Mouse (Mus musculus) CH12.LX (cell line): Measurements from ENCODE around the gene Ctss. TPM values are rescaled to one million over a fixed set of nuclear protein-coding genes. Genes with fewer than 3 reads are reported as not detected.
"Not testable (repeated sequence)": the region's sequence is repeated elsewhere in the genome, so short reads cannot be mapped to it uniquely, and the experiment has no call there.

Experiments used
- DNase-seq: peaks from one replicate; pipeline ENCODE4 v3.0.0-alpha.2; 2013; ENCODE audit errors: extremely low read depth
- H3K27ac ChIP-seq: 2 replicates; pipeline ENCODE4 v1.5.1; 2012; ENCODE audit warnings: low read depth, mild to moderate bottlenecking, control low read depth, moderate library complexity; ENCODE audit not compliant: insufficient read depth
- H3K27me3 ChIP-seq: replicated peaks from 2 replicates; pipeline ENCODE3; 2012; ENCODE audit warnings: inconsistent platforms
- H3K36me3 ChIP-seq, 2 experiments: replicated peaks in 1 of 2; 2 replicates each; pipeline versions ENCODE3 to v1.6.1; 2012; ENCODE audit warnings: inconsistent platforms in 1 of 2, low read length in 1 of 2, mild to moderate bottlenecking in 1 of 2, mixed read lengths in 1 of 2, moderate library complexity in 1 of 2; ENCODE audit not compliant: control insufficient read depth in 1 of 2, insufficient read depth in 1 of 2
- H3K4me1 ChIP-seq, 2 experiments: 2 replicates each; pipeline ENCODE4 v1.6.1; 2012; ENCODE audit warnings: inconsistent platforms in 1 of 2, moderate library complexity in 1 of 2; ENCODE audit not compliant: insufficient read depth in 2 of 2, control insufficient read depth in 1 of 2
- H3K4me2 ChIP-seq: 2 replicates; pipeline ENCODE4 v1.6.1; 2012; ENCODE audit warnings: low read depth, mild to moderate bottlenecking, control low read depth; ENCODE audit not compliant: poor library complexity, insufficient read depth, severe bottlenecking
- H3K4me3 ChIP-seq, 3 experiments: fragments of 150-350 bp in 1 of 3; sonication (generic) in 1 of 3; replicated peaks in 1 of 3; 2 replicates each; pipeline versions ENCODE3 to v1.5.1; 2011 to 2012; ENCODE audit warnings: low read depth in 2 of 3, low read length in 2 of 3, mild to moderate bottlenecking in 2 of 3, moderate library complexity in 2 of 3, control low read depth in 1 of 3, improper control_type of control experiment in 1 of 3, inconsistent platforms in 1 of 3, mixed read lengths in 1 of 3; ENCODE audit not compliant: poor library complexity in 1 of 3
- H3K79me2 ChIP-seq: replicated peaks from 2 replicates; pipeline ENCODE4 v1.6.1; 2012; ENCODE audit warnings: mild to moderate bottlenecking, moderate library complexity; ENCODE audit not compliant: control insufficient read depth, poor library complexity, insufficient read depth, severe bottlenecking; ENCODE audit errors: extremely low read depth
- H3K9ac ChIP-seq: 2 replicates; pipeline ENCODE4 v1.6.1; 2012; ENCODE audit warnings: low read depth, mild to moderate bottlenecking, control low read depth, moderate library complexity; ENCODE audit not compliant: insufficient read depth
- H3K9me3 ChIP-seq: replicated peaks from 2 replicates; pipeline ENCODE3; 2012; ENCODE audit warnings: low read length, inconsistent platforms, mixed read lengths
- CTCF ChIP-seq, 2 experiments: IDR thresholded peaks in 1 of 2; conservative IDR thresholded peaks in 1 of 2; 2 replicates each; pipeline ENCODE4 v1.5.1; 2011 to 2012; ENCODE audit warnings: low read depth in 2 of 2, low read length in 2 of 2, improper control_type of control experiment in 1 of 2, inconsistent platforms in 1 of 2, mild to moderate bottlenecking in 1 of 2, moderate library complexity in 1 of 2
- ELF1 ChIP-seq: IDR thresholded peaks from 2 replicates; pipeline ENCODE4 v1.6.1; 2014; ENCODE audit warnings: low read depth, mild to moderate bottlenecking, inconsistent platforms, low read length, improper control_type of control experiment
- ETS1 ChIP-seq: conservative IDR thresholded peaks from 2 replicates; pipeline ENCODE4 v1.6.1; 2012; ENCODE audit warnings: low read depth, mild to moderate bottlenecking, inconsistent platforms, low read length, improper control_type of control experiment, moderate library complexity
- IRF4 ChIP-seq: IDR thresholded peaks from 2 replicates; pipeline ENCODE4 v1.6.1; 2014; ENCODE audit warnings: low read depth, mild to moderate bottlenecking, inconsistent platforms, low read length, improper control_type of control experiment
- KAT2A ChIP-seq: IDR thresholded peaks from 2 replicates; pipeline ENCODE4 v1.6.1; 2012; ENCODE audit warnings: low read length, improper control_type of control experiment, inconsistent platforms; ENCODE audit not compliant: insufficient replicate concordance
- MAZ ChIP-seq: IDR thresholded peaks from 2 replicates; pipeline ENCODE4 v1.6.1; 2012; ENCODE audit warnings: low read depth, mild to moderate bottlenecking, inconsistent platforms, low read length, improper control_type of control experiment, moderate library complexity
- MEF2A ChIP-seq: IDR thresholded peaks from 2 replicates; pipeline ENCODE4 v1.6.1; 2014; ENCODE audit warnings: low read depth, mild to moderate bottlenecking, inconsistent platforms, low read length, improper control_type of control experiment, borderline replicate concordance
- MXI1 ChIP-seq: IDR thresholded peaks from 2 replicates; pipeline ENCODE4 v1.6.1; 2011; ENCODE audit warnings: mild to moderate bottlenecking, low read depth, low read length, improper control_type of control experiment
- MYC ChIP-seq: IDR thresholded peaks from 2 replicates; pipeline ENCODE4 v1.6.1; 2011; ENCODE audit warnings: low read depth, mild to moderate bottlenecking, improper control_type of control experiment, low read length
- POLR2A ChIP-seq: IDR thresholded peaks from 2 replicates; pipeline ENCODE4 v1.6.1; 2011; ENCODE audit warnings: low read depth, mild to moderate bottlenecking, improper control_type of control experiment, low read length
- RAD21 ChIP-seq: IDR thresholded peaks from 2 replicates; pipeline ENCODE4 v1.6.1; 2011; ENCODE audit warnings: low read depth, mild to moderate bottlenecking, low read length, improper control_type of control experiment, moderate library complexity
- RCOR1 ChIP-seq: conservative IDR thresholded peaks from 2 replicates; pipeline ENCODE4 v1.6.1; 2012; ENCODE audit warnings: low read depth, mild to moderate bottlenecking, inconsistent platforms, low read length, improper control_type of control experiment
- USF1 ChIP-seq: IDR thresholded peaks from 2 replicates; pipeline ENCODE4 v1.6.1; 2014; ENCODE audit warnings: low read depth, mild to moderate bottlenecking, inconsistent platforms, low read length, improper control_type of control experiment
- ZNF384 ChIP-seq: IDR thresholded peaks from 2 replicates; pipeline ENCODE4 v1.6.1; 2012; ENCODE audit warnings: low read depth, low read length, improper control_type of control experiment, inconsistent platforms
- dilution Hi-C: fragments of 300-500 bp; cut with MboI; formaldehyde crosslinking; loops from 2 replicates; pipeline ENCODE4 v1.14.3; 2020; ENCODE audit warnings: low sequenced_read_pairs; ENCODE audit not compliant: extremely low pct_unique_long_range_greater_than_20kb, extremely low pct_ligation_motif_present
- in situ Hi-C: fragments of 300-500 bp; cut with MboI; formaldehyde crosslinking; loops from 3 replicates; pipeline ENCODE4 v1.14.3; 2019; ENCODE audit warnings: low sequenced_read_pairs, low pct_ligation_motif_present, low pct_unique_long_range_greater_than_20kb, mixed read lengths
- polyA plus RNA-seq: library from polyadenylated mRNA; unstranded; fragments of >175 nt; gene quantifications from 2 replicates; pipeline ENCODE4 v1.2.1, GENCODE M21; 2012; ENCODE audit warnings: low read depth; ENCODE audit not compliant: insufficient read length
- total RNA-seq, 2 experiments: library from RNA; depleted of rRNA; stranded (reverse); fragments of 300-350 nt in 1 of 2; fragments of >200 nt in 1 of 2; gene quantifications; 2 replicates each; pipeline ENCODE4 v1.2.3; 2012 to 2014

Ctss gene
- total and polyA plus RNA-seq, 3 experiments, result 178 to 282 (median 238) TPM

DNA sequence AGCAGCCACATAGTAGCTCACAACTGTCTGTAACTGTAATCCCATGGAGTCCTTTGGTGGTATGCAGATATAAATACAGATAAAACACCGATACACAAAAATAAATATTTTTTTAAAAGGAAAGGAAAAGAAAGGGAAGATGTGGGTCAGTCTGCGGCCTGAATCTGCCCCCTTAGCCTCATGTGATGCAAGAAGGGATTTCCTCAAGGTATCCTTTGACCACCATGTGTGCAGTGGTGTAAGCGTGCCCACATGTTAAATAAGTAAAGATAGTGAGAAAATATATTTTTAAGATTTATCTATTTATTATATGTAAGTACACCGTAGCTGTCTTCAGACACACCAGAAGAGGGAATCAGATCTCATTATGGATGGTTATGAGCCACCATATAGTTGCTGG lies 13.3 kb downstream of the Ctss start:
- in situ Hi-C loops (no loop called here), dilution Hi-C loops (no loop called here)
- Histone ChIP-seq H3K4me3 (no peak overlapping the region), H3K4me2 (no peak overlapping the region), H3K9me3 (peaks cover 6% of the 10 kb centered on the region), H3K27me3 (no peaks in the 10 kb centered on the region), H3K79me2 (no peaks in the 10 kb centered on the region), H3K36me3 (peaks cover 30 to 70% of the 10 kb centered on the region in 2 experiments), H3K4me1 (peaks cover 10 to 37% of the 10 kb centered on the region in 2 experiments; a peak in 3 of 4 replicates), H3K27ac (no peak overlapping the region), H3K9ac (no peak overlapping the region)
- no peak for DNase-seq
- TF ChIP-seq ETS1, result no peak
- no peak for TF ChIP-seq MXI1
- no peak for TF ChIP-seq CTCF (conservative IDR thresholded peaks at IDR 0.05 in 1 of 2, IDR thresholded peaks at IDR 0.05 in 1 of 2; ENCODE audit: low read depth in 2 of 2, low read length in 2 of 2)
- no peak for TF ChIP-seq RCOR1
- no peak for TF ChIP-seq IRF4

DNA sequence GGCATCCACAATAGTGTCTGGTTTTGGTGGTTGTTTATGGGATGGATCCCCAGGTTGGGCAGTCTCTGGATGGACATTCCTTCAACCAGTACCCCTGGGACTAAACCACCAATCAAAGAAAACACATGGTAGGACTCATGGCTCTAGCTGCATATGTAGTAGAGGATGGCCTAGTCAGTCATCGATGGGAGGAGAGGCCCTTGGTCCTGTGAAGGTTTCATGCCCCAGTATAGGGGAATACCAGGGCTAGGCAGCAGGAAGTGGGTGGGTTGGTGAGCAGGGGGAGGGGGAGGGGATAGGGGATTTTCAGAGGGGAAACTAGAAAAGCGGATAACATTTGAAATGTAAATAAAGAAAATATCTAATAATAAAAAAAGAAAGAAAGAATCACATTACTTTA lies 14.6 kb downstream of the Ctss start:
- DNase-seq, result peak; percentile 47
- in situ Hi-C loops, H3K27me3 ChIP-seq, H3K9me3 ChIP-seq, dilution Hi-C loops, H3K79me2 ChIP-seq, H3K4me3 ChIP-seq: not testable (repeated sequence)
- peaks cover 10 to 37% of the 10 kb centered on the region in 2 experiments; a peak in 3 of 4 replicates for H3K4me1 ChIP-seq
- TF ChIP-seq POLR2A (0 out of 2 replicates have a peak, but pooled peaks have one; percentile 19), ELF1 (peak; percentile 44; the same call in 1 of the 2 replicates), ETS1 (peak; percentile 27; the same call in 1 of the 2 replicates)
- peak overlapping the region; percentile 85 for H3K27ac ChIP-seq
- peak overlapping the region; percentile 41 for H3K4me2 ChIP-seq
- H3K36me3 ChIP-seq, result peaks cover 42 to 76% of the 10 kb centered on the region in 2 experiments
- peak overlapping the region; percentile 23 for H3K9ac ChIP-seq

DNA sequence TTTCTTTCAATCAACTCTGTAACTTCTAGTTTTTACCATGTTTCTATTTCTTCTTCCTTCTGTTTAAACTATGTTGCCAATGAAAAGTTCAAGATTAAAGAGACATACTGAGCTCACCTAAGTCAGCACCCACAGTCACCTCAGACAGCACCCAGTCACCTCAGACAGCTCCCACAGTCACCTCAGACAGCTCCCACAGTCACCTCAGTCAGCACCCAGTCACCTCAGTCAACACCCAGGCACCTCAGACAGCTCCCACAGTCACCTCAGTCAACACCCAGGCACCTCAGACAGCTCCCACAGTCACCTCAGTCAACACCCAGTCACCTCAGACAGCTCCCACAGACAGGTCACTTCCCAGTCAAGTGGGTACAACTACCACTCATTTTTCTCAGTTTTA lies 15.6 kb downstream of the Ctss start:
- Histone ChIP-seq H3K4me1 (peaks cover 10 to 34% of the 10 kb centered on the region in 2 experiments; a peak in 3 of 4 replicates), H3K4me2 (no peak overlapping the region), H3K27ac (no peak overlapping the region), H3K4me3 (no peak overlapping the region), H3K9ac (no peak overlapping the region), H3K27me3 (no peaks in the 10 kb centered on the region), H3K9me3 (peaks cover 2% of the 10 kb centered on the region), H3K36me3 (peaks cover 49 to 76% of the 10 kb centered on the region in 2 experiments), H3K79me2 (no peaks in the 10 kb centered on the region)
- in situ Hi-C loops, result no loop called here
- DNase-seq, result no peak
- dilution Hi-C loops, result no loop called here
- TF ChIP-seq MYC (no peak), USF1 (no peak), MAZ (no peak), ZNF384 (no peak), MEF2A (no peak), RAD21 (no peak), KAT2A (no peak)
